Mouse (Mus musculus) forebrain, embryonic 13.5 days (tissue): Measurements from ENCODE around the gene Vegfb. TPM values are rescaled to one million over a fixed set of nuclear protein-coding genes. Genes with fewer than 3 reads are reported as not detected.

Experiments
- ATAC-seq: fragments of 200-750 bp; cut with Nextera tagmentation; 2 replicates; pipeline ENCODE4 v1.8.0; 2017
- H3K27ac ChIP-seq: fragments of 300-500 bp; sonication (generic); 2 replicates; pipeline ENCODE4 v1.5.1; 2015; ENCODE audit warnings: inconsistent platforms, mild to moderate bottlenecking, moderate library complexity
- H3K27me3 ChIP-seq: fragments of 300-500 bp; sonication (generic); 2 replicates; pipeline ENCODE4 v1.6.1; 2015; ENCODE audit warnings: mild to moderate bottlenecking, inconsistent platforms
- H3K36me3 ChIP-seq: fragments of 300-500 bp; sonication (generic); 2 replicates; pipeline ENCODE4 v1.6.1; 2015; ENCODE audit warnings: mild to moderate bottlenecking, inconsistent platforms; ENCODE audit not compliant: poor library complexity, severe bottlenecking
- H3K4me1 ChIP-seq: fragments of 300-500 bp; sonication (generic); 2 replicates; pipeline ENCODE4 v1.6.1; 2015; ENCODE audit warnings: inconsistent platforms
- H3K4me2 ChIP-seq: fragments of 300-500 bp; sonication (generic); 2 replicates; pipeline ENCODE4 v1.6.1; 2015; ENCODE audit warnings: inconsistent platforms, mild to moderate bottlenecking, moderate library complexity
- H3K4me3 ChIP-seq: fragments of 300-500 bp; sonication (generic); 2 replicates; pipeline ENCODE4 v1.5.1; 2015; ENCODE audit warnings: mild to moderate bottlenecking, inconsistent platforms
- H3K9ac ChIP-seq: fragments of 300-500 bp; sonication (generic); 2 replicates; pipeline ENCODE4 v1.6.1; 2015; ENCODE audit warnings: mild to moderate bottlenecking, inconsistent platforms
- H3K9me3 ChIP-seq: fragments of 300-500 bp; sonication (generic); replicated peaks from 2 replicates; pipeline ENCODE4 v1.6.1; 2016; ENCODE audit warnings: inconsistent platforms
- WGBS: fragments of 180-500 bp; shearing (Covaris S2); methylation state at CpG from one replicate; pipeline ENCODE4 v1.1.7; 2015; 5-methylcytosine and 5-hydroxymethylcytosine counted together
- polyA plus RNA-seq: library from polyadenylated mRNA; unstranded; fragments of >200 nt; fragmentation: Nextera tagmentation; extraction: Ambion mirVana; gene quantifications from 2 replicates; pipeline ENCODE4 v1.2.1, GENCODE M21; 2015

Gene Vegfb
- polyA plus RNA-seq, 1 experiment from 2014 or later = 34.6 TPM

GRCm38 (mm10) chr19:6956461-6956860 is 31.0 kb downstream of the Vegfb start:
- Histone ChIP-seq H3K27me3 (no peaks in the 10 kb centered on the region), H3K36me3 (peaks cover 22% of the 10 kb centered on the region; the same call in 1 of the 2 replicates), H3K4me3 (no peak overlapping the region), H3K4me1 (peaks cover 14% of the 10 kb centered on the region), H3K27ac (no peak overlapping the region), H3K9me3 (no peaks in the 10 kb centered on the region), H3K4me2 (no peak overlapping the region), H3K9ac (no peak overlapping the region)
- ATAC-seq = no peak
- WGBS = 81% methylated on average over 10 of the region's 10 CpGs

DNA sequence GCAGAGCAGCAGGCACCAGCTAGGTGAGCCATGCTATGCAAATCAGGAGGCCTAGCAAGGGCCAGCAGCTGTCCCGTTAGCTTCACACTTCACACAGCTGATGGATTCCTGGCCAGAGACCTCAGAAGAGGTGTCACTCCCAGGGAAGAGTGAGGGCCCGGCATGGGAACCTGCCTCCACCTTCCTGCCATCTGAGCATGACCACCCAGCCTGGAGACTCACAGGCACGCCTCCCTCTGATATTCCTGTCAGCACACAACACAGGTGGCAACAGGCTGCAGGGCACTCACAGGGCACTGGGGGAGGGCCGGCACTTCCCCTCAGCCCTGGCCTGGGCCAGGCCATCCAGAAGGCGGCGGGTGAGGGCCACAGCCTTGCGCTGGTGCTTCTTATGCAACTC is 32.0 kb downstream of the Vegfb start:
- Histone ChIP-seq H3K4me3 (no peak overlapping the region), H3K36me3 (peaks cover 22% of the 10 kb centered on the region; the same call in 1 of the 2 replicates), H3K27ac (no peak overlapping the region), H3K27me3 (no peaks in the 10 kb centered on the region), H3K9ac (no peak overlapping the region), H3K9me3 (no peaks in the 10 kb centered on the region), H3K4me2 (no peak overlapping the region), H3K4me1 (peaks cover 17% of the 10 kb centered on the region)
- ATAC-seq = no peak
- 86% methylated on average over 7 of the region's 7 CpGs for WGBS

- Histone ChIP-seq H3K9me3 (no peaks in the 10 kb centered on the region), H3K36me3 (peaks cover 17% of the 10 kb centered on the region; the same call in 1 of the 2 replicates), H3K4me2 (no peak overlapping the region), H3K4me3 (no peak overlapping the region), H3K4me1 (peaks cover 27% of the 10 kb centered on the region), H3K9ac (no peak overlapping the region), H3K27me3 (no peaks in the 10 kb centered on the region), H3K27ac (no peak overlapping the region)
- 52% methylated on average over 9 of the region's 9 CpGs for WGBS
- no peak for ATAC-seq
Observed at GRCm38 (mm10) chr19:6954046-6954445, 33.4 kb downstream of the Vegfb start.

- H3K9me3 ChIP-seq = no peaks in the 10 kb centered on the region
- no peaks in the 10 kb centered on the region for H3K27me3 ChIP-seq
- ATAC-seq = no peak
- WGBS = 29% methylated on average over 3 of the region's 3 CpGs
- H3K36me3 ChIP-seq = peaks cover 17% of the 10 kb centered on the region; the same call in 1 of the 2 replicates
- H3K9ac ChIP-seq = peak overlapping the region; percentile 84
- peak overlapping the region; percentile 98 for H3K4me2 ChIP-seq
- no peak overlapping the region for H3K27ac ChIP-seq
- peaks cover 27% of the 10 kb centered on the region for H3K4me1 ChIP-seq
- peak overlapping the region; percentile 60 for H3K4me3 ChIP-seq
Observed at GRCm38 (mm10) chr19:6952712-6953037, 34.8 kb downstream of the Vegfb start.

DNA sequence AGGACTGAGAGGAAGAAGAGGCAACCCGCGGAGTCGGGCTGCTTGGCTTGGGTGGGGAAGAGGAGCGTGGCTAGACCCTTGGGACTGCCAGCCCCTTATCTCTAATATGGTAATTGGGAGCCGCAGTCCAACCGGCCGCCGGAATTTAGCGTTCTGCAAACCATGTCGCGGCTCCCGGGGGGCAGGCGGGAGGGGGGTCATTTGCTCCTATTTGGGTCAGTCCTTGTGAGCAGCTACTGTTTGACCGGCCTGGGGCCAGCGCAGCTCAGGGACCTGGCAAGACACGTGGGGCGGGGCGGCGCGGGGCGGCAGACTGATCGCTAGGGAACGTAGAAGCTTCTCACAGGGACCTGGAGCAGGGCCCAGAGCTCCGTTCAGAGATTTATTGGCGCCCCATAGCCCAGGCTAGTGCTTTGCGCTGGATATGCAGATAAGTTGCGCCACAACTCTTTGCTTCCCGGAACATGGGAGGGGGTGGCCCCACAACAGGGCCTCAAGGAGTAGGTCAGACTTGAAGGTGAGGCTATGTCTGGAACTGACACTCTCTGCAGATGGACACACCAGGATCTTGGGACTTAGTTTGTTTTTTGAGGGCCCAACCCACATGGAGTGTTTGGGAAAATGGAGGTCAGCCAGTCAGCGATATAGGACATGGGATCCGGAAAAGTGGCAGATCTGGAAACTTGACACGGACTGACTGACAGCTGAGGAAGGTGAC is 35.3 kb downstream of the Vegfb start:
- Histone ChIP-seq H3K27ac (peak overlapping the region; percentile 97), H3K4me3 (peak overlapping the region; percentile 60), H3K4me1 (peaks cover 27% of the 10 kb centered on the region), H3K27me3 (no peaks in the 10 kb centered on the region), H3K4me2 (peak overlapping the region; percentile 98), H3K9ac (peak overlapping the region; percentile 84), H3K36me3 (peaks cover 17% of the 10 kb centered on the region; the same call in 1 of the 2 replicates), H3K9me3 (no peaks in the 10 kb centered on the region)
- ATAC-seq = peak; percentile 37
- WGBS = 4% methylated on average over 31 of the region's 31 CpGs

DNA sequence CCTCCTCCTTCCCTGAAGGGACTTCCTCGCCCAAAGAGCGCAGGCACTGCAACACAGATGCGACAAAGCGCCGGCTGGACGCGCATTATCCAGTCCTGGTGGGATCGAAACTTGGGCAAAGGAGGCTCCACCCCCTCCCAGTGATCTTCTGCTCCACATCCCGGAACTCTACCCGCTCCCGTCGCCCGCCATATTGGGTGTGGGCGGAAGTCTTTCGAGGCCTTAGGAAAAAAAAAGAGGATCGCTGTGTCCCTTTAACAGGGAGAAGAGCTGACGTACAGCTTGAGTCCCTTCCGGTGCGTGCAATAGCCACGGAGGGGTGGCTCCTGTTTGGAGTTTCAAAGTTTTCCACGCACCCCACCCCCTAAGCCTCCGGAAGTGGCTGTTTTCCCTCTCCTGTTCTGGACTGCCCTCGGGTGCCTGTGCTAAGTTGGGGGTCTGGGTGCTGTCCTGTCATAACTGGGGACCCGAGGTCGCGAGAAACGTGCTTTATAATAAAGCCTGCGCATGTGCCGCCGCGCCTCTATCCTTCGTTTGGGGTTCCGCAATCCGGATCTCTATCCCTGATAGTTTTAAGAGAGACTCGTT is 36.0 kb downstream of the Vegfb start:
- under 1% methylated on average over 35 of the region's 35 CpGs for WGBS
- peak overlapping the region; percentile 97 for H3K27ac ChIP-seq
- peak; percentile 87 for ATAC-seq

GRCm38 (mm10) chr19:6950613-6951153 is 36.8 kb downstream of the Vegfb start:
- Histone ChIP-seq H3K4me2 (peak overlapping the region; percentile 98), H3K9me3 (no peaks in the 10 kb centered on the region), H3K27me3 (no peaks in the 10 kb centered on the region), H3K4me3 (peak overlapping the region; percentile 60), H3K9ac (peak overlapping the region; percentile 84), H3K27ac (peak overlapping the region; percentile 97), H3K4me1 (peaks cover 27% of the 10 kb centered on the region), H3K36me3 (peaks cover 16% of the 10 kb centered on the region)
- WGBS = 1% methylated on average over 28 of the region's 28 CpGs
- ATAC-seq = peak; percentile 61

More for the DNA sequence above, 36.0 kb downstream of the Vegfb start:
- Histone ChIP-seq H3K9me3 (no peaks in the 10 kb centered on the region), H3K36me3 (peaks cover 17% of the 10 kb centered on the region; the same call in 1 of the 2 replicates), H3K27me3 (no peaks in the 10 kb centered on the region), H3K4me1 (peaks cover 27% of the 10 kb centered on the region), H3K4me2 (peak overlapping the region; percentile 98), H3K9ac (peak overlapping the region; percentile 84), H3K4me3 (peak overlapping the region; percentile 60)

DNA sequence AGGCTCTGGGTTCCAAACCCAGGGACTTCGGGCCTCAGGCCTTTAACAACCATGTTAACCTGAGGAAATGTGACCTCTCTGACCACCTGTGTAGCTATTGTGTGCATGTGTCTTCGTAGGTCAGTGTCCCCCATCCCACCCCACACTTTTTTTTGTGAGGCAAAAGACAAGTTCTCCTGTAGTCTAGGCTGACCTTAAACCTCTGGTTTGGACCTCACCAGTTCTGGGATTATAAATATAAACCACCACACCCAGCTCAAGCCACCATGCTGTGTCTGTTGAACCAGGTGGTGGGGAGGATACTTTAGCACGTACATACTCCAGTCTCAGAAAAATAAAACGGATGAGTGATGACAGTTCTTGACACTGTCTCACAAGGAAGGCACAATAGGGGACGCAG is 37.5 kb downstream of the Vegfb start:
- no peaks in the 10 kb centered on the region for H3K9me3 ChIP-seq
- peak overlapping the region; percentile 60 for H3K4me3 ChIP-seq
- H3K27me3 ChIP-seq = no peaks in the 10 kb centered on the region
- peak overlapping the region; percentile 97; the same call in 1 of the 2 replicates for H3K27ac ChIP-seq
- WGBS = 54% methylated on average over 5 of the region's 5 CpGs
- peaks cover 16% of the 10 kb centered on the region for H3K36me3 ChIP-seq
- peak overlapping the region; percentile 84 for H3K9ac ChIP-seq
- no peak for ATAC-seq
- H3K4me2 ChIP-seq = peak overlapping the region; percentile 98
- H3K4me1 ChIP-seq = peaks cover 27% of the 10 kb centered on the region

DNA sequence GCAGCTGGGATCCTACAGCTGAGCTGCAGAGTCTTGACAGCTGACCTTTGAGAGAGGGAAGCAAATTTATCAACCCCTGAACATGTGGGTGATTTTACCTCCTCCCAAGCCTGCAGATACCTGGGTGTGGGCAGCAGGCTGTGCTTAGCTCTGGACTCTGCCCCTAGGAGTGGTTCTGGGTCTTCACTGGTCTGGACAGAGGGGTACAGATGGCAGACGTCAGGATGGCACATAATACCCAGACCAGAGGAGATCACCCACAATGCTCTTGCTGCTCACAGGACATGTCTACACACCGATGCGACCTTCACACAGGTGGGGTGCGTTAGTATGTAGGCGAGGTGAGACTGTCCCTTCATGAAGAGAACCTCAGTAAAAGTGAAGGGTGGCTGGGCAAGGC is 37.9 kb downstream of the Vegfb start:
- H3K4me3 ChIP-seq = no peak overlapping the region
- peak overlapping the region; percentile 98; the same call in 1 of the 2 replicates for H3K4me2 ChIP-seq
- no peak overlapping the region for H3K9ac ChIP-seq

DNA sequence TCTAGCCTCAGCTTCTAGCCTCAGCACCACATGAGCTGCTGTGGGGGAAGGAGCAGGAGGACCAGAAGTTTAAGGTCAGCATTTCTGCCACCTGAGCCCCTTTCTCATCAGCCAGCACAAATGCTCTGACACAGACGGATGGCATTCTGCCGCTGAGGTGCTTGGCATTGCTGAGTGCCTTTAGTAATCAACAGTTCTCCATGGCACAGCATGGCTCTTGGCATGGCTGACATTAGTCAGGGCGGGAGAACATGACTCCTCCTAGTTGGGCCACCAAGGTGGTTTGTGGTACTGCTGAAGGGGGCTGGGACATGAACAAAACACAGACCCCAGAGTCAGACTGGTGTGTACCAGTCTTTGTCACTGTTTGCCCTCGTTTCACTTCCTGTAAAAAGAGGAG is 39.3 kb downstream of the Vegfb start:
- WGBS = 79% methylated on average over 4 of the region's 4 CpGs
- H3K4me2 ChIP-seq = no peak overlapping the region
- no peaks in the 10 kb centered on the region for H3K9me3 ChIP-seq
- H3K36me3 ChIP-seq = peaks cover 15% of the 10 kb centered on the region
- no peak for ATAC-seq
- H3K27ac ChIP-seq = no peak overlapping the region
- peaks cover 27% of the 10 kb centered on the region for H3K4me1 ChIP-seq
- H3K4me3 ChIP-seq = no peak overlapping the region
- H3K9ac ChIP-seq = 0 out of 2 replicates have a peak overlapping the region, but pooled peaks have one; percentile 12
- H3K27me3 ChIP-seq = no peaks in the 10 kb centered on the region

More for the DNA sequence above, 37.9 kb downstream of the Vegfb start:
- H3K9me3 ChIP-seq = no peaks in the 10 kb centered on the region
- no peak for ATAC-seq
- H3K27ac ChIP-seq = no peak overlapping the region
- peaks cover 27% of the 10 kb centered on the region for H3K4me1 ChIP-seq
- WGBS = 90% methylated on average over 5 of the region's 5 CpGs
- peaks cover 15% of the 10 kb centered on the region for H3K36me3 ChIP-seq
- H3K27me3 ChIP-seq = no peaks in the 10 kb centered on the region

DNA sequence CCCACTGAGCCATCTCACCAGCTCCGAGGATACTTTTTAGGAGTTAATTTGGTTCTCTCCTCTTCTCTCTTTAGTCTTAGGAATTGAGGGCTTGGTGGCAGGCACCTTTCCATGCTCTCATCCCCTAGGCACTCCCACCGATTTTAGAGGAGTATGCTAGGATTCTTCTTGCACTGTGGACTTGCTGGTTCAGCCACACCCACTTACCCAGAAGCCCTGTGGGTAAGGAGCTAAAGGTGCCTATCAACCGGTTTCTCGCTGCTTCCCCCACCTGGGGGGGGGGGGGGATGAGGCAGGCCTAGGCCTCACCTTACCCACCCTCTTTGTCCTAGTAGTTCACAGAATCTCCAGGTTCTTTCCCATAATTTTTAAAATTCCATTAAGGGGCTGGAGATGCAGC is 39.7 kb downstream of the Vegfb start:
- H3K36me3 ChIP-seq = peaks cover 15% of the 10 kb centered on the region
- H3K9ac ChIP-seq = 0 out of 2 replicates have a peak overlapping the region, but pooled peaks have one; percentile 12
- H3K4me2 ChIP-seq = no peak overlapping the region
- no peaks in the 10 kb centered on the region for H3K9me3 ChIP-seq
- 54% methylated on average over 4 of the region's 4 CpGs for WGBS
- no peak overlapping the region for H3K27ac ChIP-seq
- ATAC-seq = no peak
- H3K4me3 ChIP-seq = no peak overlapping the region
- H3K27me3 ChIP-seq = no peaks in the 10 kb centered on the region
- peaks cover 27% of the 10 kb centered on the region for H3K4me1 ChIP-seq

- no peaks in the 10 kb centered on the region for H3K9me3 ChIP-seq
- H3K4me3 ChIP-seq = no peak overlapping the region
- ATAC-seq = no peak
Observed at GRCm38 (mm10) chr19:6943709-6944108, 43.7 kb downstream of the Vegfb start.

More at GRCm38 (mm10) chr19:6943709-6944108, 43.7 kb downstream of the Vegfb start:
- Histone ChIP-seq H3K9ac (no peak overlapping the region), H3K4me2 (no peak overlapping the region), H3K4me1 (peaks cover 32% of the 10 kb centered on the region), H3K27ac (no peak overlapping the region), H3K36me3 (peaks cover 10% of the 10 kb centered on the region), H3K27me3 (no peaks in the 10 kb centered on the region)
- WGBS = 90% methylated on average over 6 of the region's 6 CpGs
